Mouse (Mus musculus) limb, embryonic 12.5 days (tissue): ENCODE measurements at regions not wholly inside any gene's neighbourhood (a gene's known extent, or its start where the extent isn't known, plus 50 kb on each side); places are given as distances from the start of the nearest gene placed in this dataset.

Experiments used
- ATAC-seq: fragments of 200-750 bp; cut with Nextera tagmentation; 2 replicates; pipeline ENCODE4 v1.8.0; 2017; ENCODE audit warnings: low read depth, moderate TSS enrichment; ENCODE audit not compliant: insufficient number of reproducible peaks, insufficient read depth, low FRiP score, low TSS enrichment
- H3K27ac ChIP-seq: fragments of 300-500 bp; sonication (generic); 2 replicates; pipeline ENCODE4 v1.5.1; 2016; ENCODE audit warnings: mild to moderate bottlenecking, moderate library complexity
- H3K27me3 ChIP-seq: fragments of 300-500 bp; sonication (generic); 2 replicates; pipeline ENCODE4 v1.6.1; 2016; ENCODE audit warnings: mild to moderate bottlenecking, moderate library complexity
- H3K36me3 ChIP-seq: fragments of 300-500 bp; sonication (generic); 2 replicates; pipeline ENCODE4 v1.6.1; 2016; ENCODE audit warnings: mild to moderate bottlenecking, moderate library complexity
- H3K4me1 ChIP-seq: fragments of 300-500 bp; sonication (generic); replicated peaks from 2 replicates; pipeline ENCODE4 v1.6.1; 2016
- H3K4me2 ChIP-seq: fragments of 300-500 bp; sonication (generic); 2 replicates; pipeline ENCODE4 v1.6.1; 2016; ENCODE audit warnings: mild to moderate bottlenecking, moderate library complexity
- H3K4me3 ChIP-seq: fragments of 300-500 bp; sonication (generic); replicated peaks from 2 replicates; pipeline ENCODE4 v1.5.1; 2016; ENCODE audit warnings: mild to moderate bottlenecking
- H3K9ac ChIP-seq: fragments of 300-500 bp; sonication (generic); replicated peaks from 2 replicates; pipeline ENCODE4 v1.6.1; 2016; ENCODE audit warnings: mild to moderate bottlenecking, moderate library complexity
- H3K9me3 ChIP-seq: fragments of 300-500 bp; sonication (generic); 2 replicates; pipeline ENCODE4 v1.6.1; 2016; ENCODE audit warnings: mild to moderate bottlenecking, moderate library complexity
- WGBS: fragments of 180-500 bp; shearing (Covaris S2); methylation state at CpG from one replicate; pipeline ENCODE4 v1.1.7; 2016; 5-methylcytosine and 5-hydroxymethylcytosine counted together

DNA sequence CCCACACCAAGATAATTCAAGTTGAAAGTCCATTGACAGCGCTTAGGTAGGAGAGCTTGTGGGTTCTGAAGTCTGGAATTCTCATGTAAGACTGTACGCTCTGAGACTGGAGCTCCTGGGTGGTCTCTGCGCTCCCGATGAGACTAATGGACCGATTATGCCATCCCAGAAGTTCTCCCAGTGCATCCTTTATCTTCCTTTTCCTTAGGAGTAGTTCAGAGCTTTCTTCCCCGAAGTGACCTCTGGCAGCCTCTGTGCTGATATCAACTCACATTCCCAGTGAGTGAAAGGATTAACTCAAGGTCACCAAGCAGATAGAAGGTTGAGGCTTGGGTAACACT is 320.7 kb upstream of the Jarid2 start:
- no peak overlapping the region for H3K9ac ChIP-seq
- no peak overlapping the region for H3K4me2 ChIP-seq
- ATAC-seq: no peak
- no peak overlapping the region for H3K4me3 ChIP-seq
- no peaks in the 10 kb centered on the region for H3K27me3 ChIP-seq
- H3K9me3 ChIP-seq: no peaks in the 10 kb centered on the region
- peaks cover 17% of the 10 kb centered on the region for H3K4me1 ChIP-seq
- no peaks in the 10 kb centered on the region for H3K36me3 ChIP-seq
- whole genome bisulfite sequencing: 84% methylated on average over 6 of the region's 6 CpGs
- H3K27ac ChIP-seq: no peak overlapping the region

DNA sequence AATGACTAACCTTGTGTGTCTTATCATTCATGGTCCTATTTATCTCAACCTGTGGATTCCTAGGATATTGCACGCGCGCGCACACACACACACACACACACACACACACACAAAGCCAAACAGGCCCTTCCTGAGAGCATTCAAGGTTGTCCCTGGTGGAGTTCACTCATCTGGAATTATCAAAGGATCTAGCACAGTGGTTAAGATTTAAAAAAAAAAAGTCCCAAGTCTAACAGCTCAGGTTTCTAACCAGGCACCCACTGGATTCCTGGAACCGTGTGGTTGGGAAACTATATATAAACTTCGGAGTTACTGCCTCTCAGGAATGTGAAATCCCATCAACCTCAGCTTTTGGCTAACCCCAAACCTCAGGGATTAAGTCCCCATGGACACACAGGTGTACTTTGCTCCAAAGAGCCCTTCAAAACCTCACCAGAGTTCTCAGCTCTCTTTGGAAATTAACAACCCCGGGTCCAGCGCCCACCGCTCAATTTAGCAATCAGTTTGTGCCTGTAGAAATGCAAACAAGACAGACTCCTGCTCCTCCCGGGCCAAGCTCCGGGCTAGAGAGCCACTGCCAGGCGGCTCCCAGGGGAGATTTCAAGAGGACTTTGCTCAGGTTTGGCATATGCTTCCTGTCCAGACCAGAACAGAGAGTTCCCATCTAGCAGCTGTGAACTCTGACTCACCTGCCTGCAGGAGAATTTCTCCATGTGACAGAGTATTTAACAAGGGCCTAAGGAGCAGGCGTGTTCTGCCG is 320.1 kb upstream of the Jarid2 start:
- WGBS: 58% methylated on average over 14 of the region's 14 CpGs
- peak; percentile 52; the same call in 1 of the 2 replicates for ATAC-seq
- no peak overlapping the region for H3K4me3 ChIP-seq
- H3K9ac ChIP-seq: no peak overlapping the region
- no peaks in the 10 kb centered on the region for H3K36me3 ChIP-seq
- no peaks in the 10 kb centered on the region for H3K9me3 ChIP-seq
- H3K27ac ChIP-seq: peak overlapping the region; percentile 47; the same call in 1 of the 2 replicates
- H3K4me1 ChIP-seq: peaks cover 17% of the 10 kb centered on the region
- no peaks in the 10 kb centered on the region for H3K27me3 ChIP-seq
- H3K4me2 ChIP-seq: no peak overlapping the region

DNA sequence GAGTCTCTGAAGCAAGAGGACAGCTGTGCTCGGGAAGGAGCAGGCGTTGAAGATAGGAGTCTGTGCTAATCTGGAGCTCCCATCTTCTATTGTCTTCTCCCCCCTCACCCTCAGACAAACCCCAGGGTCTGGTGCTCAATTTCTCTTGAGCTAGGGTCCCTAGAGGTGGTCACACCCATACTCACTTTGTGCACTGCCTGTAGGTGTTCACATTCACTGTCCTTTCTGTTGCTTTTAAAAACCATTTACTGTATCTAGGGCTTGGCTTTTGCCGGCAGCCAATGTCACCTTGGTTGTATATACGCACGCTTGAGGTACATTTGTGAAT is 319.6 kb upstream of the Jarid2 start:
- 0 out of 2 replicates have a peak, but pooled peaks have one; percentile 59 for ATAC-seq
- Histone ChIP-seq H3K9ac (no peak overlapping the region), H3K4me2 (no peak overlapping the region), H3K36me3 (no peaks in the 10 kb centered on the region), H3K9me3 (no peaks in the 10 kb centered on the region), H3K4me3 (no peak overlapping the region), H3K27me3 (no peaks in the 10 kb centered on the region), H3K27ac (no peak overlapping the region), H3K4me1 (peaks cover 12% of the 10 kb centered on the region)
- WGBS: 71% methylated on average over 5 of the region's 5 CpGs

DNA sequence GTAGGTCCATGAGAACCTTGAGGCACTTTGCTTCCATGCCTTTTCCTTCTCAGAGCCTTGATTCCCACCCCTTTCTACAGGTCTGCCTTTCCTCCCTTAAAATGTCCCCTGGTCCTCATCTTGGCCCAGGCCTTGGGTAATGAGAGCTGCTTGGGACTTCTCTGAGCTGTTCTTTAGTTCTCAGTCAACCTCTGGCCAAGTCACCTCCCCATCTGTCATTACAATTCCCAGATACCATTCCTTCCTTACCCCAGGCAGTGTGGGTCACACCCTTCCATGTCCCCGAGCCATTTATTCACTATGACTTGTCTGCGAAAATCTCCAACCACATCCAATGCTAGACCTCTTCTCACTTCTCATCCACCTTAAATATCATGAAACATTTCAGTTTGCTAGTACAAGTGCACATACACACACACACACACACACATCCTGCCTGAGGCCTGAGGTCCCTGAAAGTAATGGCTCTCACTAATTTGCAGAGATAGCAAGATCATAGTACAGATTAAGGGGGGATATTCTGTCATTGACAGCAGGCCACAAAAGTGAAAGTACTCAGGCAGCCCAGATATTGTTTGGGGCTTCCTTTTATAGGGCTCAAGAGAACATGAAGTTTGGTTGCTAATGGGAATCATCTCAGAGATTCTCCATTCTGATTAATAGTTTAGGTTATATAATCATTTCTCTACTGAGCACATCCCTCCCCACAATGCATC is 317.3 kb upstream of the Jarid2 start:
- no peaks in the 10 kb centered on the region for H3K36me3 ChIP-seq
- no peak overlapping the region for H3K9ac ChIP-seq
- H3K9me3 ChIP-seq: no peaks in the 10 kb centered on the region
- no peak overlapping the region for H3K4me2 ChIP-seq
- H3K27me3 ChIP-seq: no peaks in the 10 kb centered on the region; the same call in 1 of the 2 replicates
- peaks cover 23% of the 10 kb centered on the region for H3K4me1 ChIP-seq
- WGBS: 84% methylated on average over 2 of the region's 2 CpGs
- H3K27ac ChIP-seq: no peak overlapping the region
- ATAC-seq: no peak
- H3K4me3 ChIP-seq: no peak overlapping the region

DNA sequence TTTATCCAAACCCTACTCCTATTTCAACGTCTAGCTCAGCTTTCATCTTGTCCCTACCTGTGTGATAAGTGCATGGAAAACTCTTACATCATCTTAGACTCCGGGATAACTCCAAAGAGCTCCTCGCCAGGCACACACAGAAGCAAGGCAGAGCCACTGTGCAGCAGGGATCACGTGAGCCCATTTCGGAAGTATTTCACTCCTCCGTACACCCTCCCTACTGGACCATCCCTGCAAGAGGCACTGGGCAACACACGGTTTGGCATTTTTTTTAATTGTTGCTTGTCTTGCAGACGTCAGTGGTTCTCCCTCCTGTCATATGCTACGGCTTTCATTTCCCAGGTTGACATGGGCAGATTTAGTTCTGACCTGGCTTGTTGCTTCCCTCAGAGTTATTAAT is 316.0 kb upstream of the Jarid2 start:
- no peaks in the 10 kb centered on the region for H3K9me3 ChIP-seq
- no peaks in the 10 kb centered on the region for H3K36me3 ChIP-seq
- no peak overlapping the region for H3K9ac ChIP-seq
- H3K4me3 ChIP-seq: no peak overlapping the region
- no peak for ATAC-seq
- no peaks in the 10 kb centered on the region; the same call in 1 of the 2 replicates for H3K27me3 ChIP-seq
- H3K27ac ChIP-seq: no peak overlapping the region
- no peak overlapping the region for H3K4me2 ChIP-seq
- H3K4me1 ChIP-seq: peaks cover 32% of the 10 kb centered on the region
- 63% methylated on average over 9 of the region's 9 CpGs for WGBS

DNA sequence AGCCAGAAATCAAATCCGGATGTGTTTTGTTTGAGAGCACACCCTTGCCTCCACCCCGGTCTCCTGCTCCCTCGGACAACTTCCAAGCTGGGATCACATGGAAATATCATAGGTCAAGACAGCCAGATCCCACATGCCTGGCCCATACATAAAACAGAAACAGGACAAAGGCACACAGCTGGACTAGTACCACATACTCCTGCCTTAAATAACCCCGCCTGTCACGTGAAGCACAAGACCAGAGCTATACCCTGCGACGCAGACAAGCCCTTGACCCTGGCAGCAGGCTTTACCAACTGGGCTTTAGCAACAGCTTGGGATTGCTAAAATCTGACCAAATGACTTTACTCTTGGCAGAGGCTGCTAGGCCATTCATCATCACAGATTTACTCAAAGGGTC is 313.3 kb upstream of the Jarid2 start:
- Histone ChIP-seq H3K4me1 (peaks cover 42% of the 10 kb centered on the region), H3K4me2 (no peak overlapping the region), H3K36me3 (no peaks in the 10 kb centered on the region), H3K27me3 (no peaks in the 10 kb centered on the region; the same call in 1 of the 2 replicates), H3K9me3 (no peaks in the 10 kb centered on the region), H3K27ac (no peak overlapping the region), H3K9ac (no peak overlapping the region), H3K4me3 (no peak overlapping the region)
- WGBS: 50% methylated on average over 7 of the region's 7 CpGs
- no peak for ATAC-seq

DNA sequence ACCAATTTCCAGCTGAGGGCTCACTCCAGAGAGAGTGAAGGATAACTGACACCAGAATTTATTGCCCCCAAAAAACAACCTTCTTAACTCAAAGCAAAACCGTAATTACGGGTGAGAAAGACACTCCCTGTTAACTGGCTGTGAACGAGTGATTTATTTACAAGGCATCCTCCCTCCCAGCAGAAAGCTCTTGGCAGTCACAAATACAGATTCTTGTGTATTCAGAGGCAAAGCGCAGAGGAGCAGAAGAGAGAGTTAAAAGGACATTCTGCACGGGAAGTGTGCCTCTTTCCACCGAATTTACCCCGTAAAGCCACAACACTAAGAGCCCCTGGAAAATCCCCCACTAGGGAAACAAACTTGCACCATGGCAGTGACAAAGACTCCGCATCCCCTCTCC is 312.3 kb upstream of the Jarid2 start:
- Histone ChIP-seq H3K4me2 (peak overlapping the region; percentile 30; the same call in 1 of the 2 replicates), H3K9me3 (no peaks in the 10 kb centered on the region), H3K27ac (no peak overlapping the region), H3K9ac (no peak overlapping the region), H3K27me3 (peaks cover 1% of the 10 kb centered on the region; the same call in 1 of the 2 replicates), H3K4me1 (peaks cover 45% of the 10 kb centered on the region), H3K36me3 (no peaks in the 10 kb centered on the region), H3K4me3 (no peak overlapping the region)
- 1% methylated on average over 8 of the region's 8 CpGs for WGBS
- no peak for ATAC-seq

DNA sequence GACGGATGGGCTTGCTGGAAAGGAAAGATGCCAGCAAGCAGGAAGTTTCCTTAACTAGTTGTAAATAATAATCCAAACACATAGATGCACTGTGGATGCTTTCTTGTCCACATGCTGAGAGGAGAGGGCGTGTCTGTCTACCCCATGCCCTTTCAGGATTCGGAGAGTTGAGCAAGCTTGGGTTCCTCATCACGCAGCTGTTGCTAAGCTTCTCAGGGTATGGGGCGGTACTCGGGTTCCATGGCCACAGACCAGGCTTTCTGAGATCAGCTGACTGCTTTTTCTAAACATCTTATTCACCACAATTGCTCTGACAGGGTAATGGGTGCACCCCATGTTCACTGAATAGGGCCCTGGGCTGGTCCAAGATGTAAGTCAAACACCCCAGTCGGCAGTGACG is 310.2 kb upstream of the Jarid2 start:
- peaks cover 3% of the 10 kb centered on the region; the same call in 1 of the 2 replicates for H3K27me3 ChIP-seq
- 59% methylated on average over 8 of the region's 8 CpGs for WGBS
- no peak overlapping the region for H3K4me3 ChIP-seq
- H3K36me3 ChIP-seq: no peaks in the 10 kb centered on the region
- no peak for ATAC-seq
- no peak overlapping the region for H3K9ac ChIP-seq
- H3K27ac ChIP-seq: peak overlapping the region; percentile 79
- no peaks in the 10 kb centered on the region for H3K9me3 ChIP-seq
- peaks cover 57% of the 10 kb centered on the region for H3K4me1 ChIP-seq
- peak overlapping the region; percentile 45 for H3K4me2 ChIP-seq

DNA sequence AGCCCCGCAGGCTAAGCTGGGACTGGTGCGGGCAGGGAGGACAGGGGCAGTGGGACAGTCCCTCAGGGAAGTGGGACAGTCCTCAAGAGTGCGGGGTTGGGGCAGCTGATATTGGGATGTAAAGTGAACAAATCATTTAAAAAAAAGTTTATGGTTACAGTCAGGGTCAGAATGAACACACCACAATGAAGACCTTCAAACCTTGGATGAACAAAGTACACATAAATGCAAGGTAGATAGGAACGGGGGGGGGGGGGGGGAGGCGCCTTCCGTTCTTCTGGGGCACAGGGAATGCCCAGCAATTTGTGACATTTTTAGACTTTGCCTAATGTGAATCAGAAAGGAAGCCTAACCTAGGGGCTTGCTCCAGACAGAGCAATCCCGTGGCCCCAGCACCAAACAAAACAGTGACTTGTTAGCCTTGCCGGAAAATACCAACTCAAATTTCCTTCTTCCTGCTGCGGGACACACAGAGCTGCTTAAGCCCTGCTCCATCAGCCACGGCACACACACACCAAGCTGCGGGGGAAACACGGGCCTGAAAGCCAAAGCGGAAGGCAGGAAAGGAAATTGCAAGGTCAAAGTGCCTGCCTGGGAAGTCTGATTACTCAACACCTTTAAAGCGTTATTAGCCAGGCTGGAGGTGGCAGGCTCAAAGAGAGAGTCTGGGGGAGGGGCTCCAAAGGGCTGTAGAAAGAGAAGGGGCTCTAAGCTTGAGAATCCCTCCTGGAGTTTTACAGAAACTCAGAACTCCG is 309.6 kb upstream of the Jarid2 start:
- H3K4me3 ChIP-seq: 0 out of 2 replicates have a peak overlapping the region, but pooled peaks have one; percentile 0
- H3K27ac ChIP-seq: peak overlapping the region; percentile 79
- peaks cover 57% of the 10 kb centered on the region for H3K4me1 ChIP-seq
- no peaks in the 10 kb centered on the region for H3K36me3 ChIP-seq
- peaks cover 3% of the 10 kb centered on the region; the same call in 1 of the 2 replicates for H3K27me3 ChIP-seq
- 11% methylated on average over 14 of the region's 15 CpGs for WGBS
- 0 out of 2 replicates have a peak overlapping the region, but pooled peaks have one; percentile 5 for H3K9ac ChIP-seq
- ATAC-seq: peak; percentile 70
- peak overlapping the region; percentile 45 for H3K4me2 ChIP-seq
- no peaks in the 10 kb centered on the region for H3K9me3 ChIP-seq

DNA sequence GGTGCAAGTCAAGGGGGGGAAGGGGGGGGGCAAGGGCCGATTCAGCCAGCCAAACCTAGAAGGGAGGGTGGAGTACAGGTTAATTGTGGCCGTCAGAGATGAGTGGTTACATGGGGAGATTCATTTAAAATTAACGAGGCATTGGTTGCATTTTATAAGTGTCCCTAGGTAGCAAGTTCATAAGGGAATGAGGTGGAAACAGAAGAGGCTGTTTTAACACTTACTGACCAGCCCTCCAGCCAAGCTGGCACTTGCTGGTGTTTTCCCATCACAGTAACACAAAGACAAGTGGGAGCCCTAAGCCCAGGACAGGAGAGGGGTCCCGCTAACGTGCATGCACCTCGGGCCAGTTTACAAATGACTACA is 309.1 kb upstream of the Jarid2 start:
- Histone ChIP-seq H3K9me3 (no peaks in the 10 kb centered on the region), H3K4me1 (peaks cover 57% of the 10 kb centered on the region), H3K9ac (no peak overlapping the region), H3K4me2 (peak overlapping the region; percentile 45), H3K27me3 (peaks cover 3% of the 10 kb centered on the region; the same call in 1 of the 2 replicates), H3K27ac (peak overlapping the region; percentile 79), H3K36me3 (no peaks in the 10 kb centered on the region), H3K4me3 (no peak overlapping the region)
- peak; percentile 11; the same call in 1 of the 2 replicates for ATAC-seq
- WGBS: 5% methylated on average over 6 of the region's 6 CpGs

DNA sequence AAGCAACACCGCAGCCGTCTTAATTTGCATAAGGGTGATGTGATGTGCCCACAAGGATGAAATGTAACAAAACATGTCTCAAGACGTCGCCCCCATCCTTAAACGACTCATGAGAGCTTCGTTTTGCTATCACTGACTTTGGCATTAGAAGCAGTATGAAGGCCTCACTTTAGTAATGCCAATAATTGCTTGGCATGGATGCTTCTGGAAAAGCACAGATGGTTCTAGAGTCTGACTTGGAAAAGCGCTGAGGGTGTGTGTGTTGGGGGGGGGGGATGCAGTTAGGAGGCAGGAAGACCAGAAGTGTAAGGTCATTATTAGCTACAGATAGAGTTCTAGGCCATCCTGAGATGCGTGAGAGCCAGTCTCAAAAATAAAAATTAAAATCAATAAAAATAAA is 308.3 kb upstream of the Jarid2 start:
- 91% methylated on average over 8 of the region's 8 CpGs for WGBS
- Histone ChIP-seq H3K4me2 (no peak overlapping the region), H3K9ac (no peak overlapping the region), H3K27me3 (0 out of 2 replicates have a peak, but pooled peaks cover 3% of the 10 kb centered on the region), H3K9me3 (no peaks in the 10 kb centered on the region), H3K4me3 (no peak overlapping the region), H3K27ac (0 out of 2 replicates have a peak overlapping the region, but pooled peaks have one; percentile 79), H3K4me1 (peaks cover 56% of the 10 kb centered on the region), H3K36me3 (no peaks in the 10 kb centered on the region)
- ATAC-seq: no peak
